Mouse (Mus musculus) forebrain, embryonic 15.5 days (tissue): Measurements from ENCODE around the gene Epor. TPM values are rescaled to one million over a fixed set of nuclear protein-coding genes. Genes with fewer than 3 reads are reported as not detected.
A peak's percentile ranks its signal among the peaks of the same experiment; 100 is the strongest.

ENCODE experiments used
- ATAC-seq: fragments of 200-750 bp; cut with Nextera tagmentation; replicated peaks from 2 replicates; pipeline ENCODE4 v1.8.0; 2017; ENCODE audit warnings: mild to moderate bottlenecking, moderate TSS enrichment, moderate library complexity
- H3K27ac ChIP-seq: fragments of 300-500 bp; sonication (generic); replicated peaks from 2 replicates; pipeline ENCODE4 v1.5.1; 2015; ENCODE audit warnings: mild to moderate bottlenecking, inconsistent platforms
- H3K27me3 ChIP-seq: fragments of 300-500 bp; sonication (generic); 2 replicates; pipeline ENCODE4 v1.6.1; 2015; ENCODE audit warnings: inconsistent platforms
- H3K36me3 ChIP-seq: fragments of 300-500 bp; sonication (generic); 2 replicates; pipeline ENCODE4 v1.6.1; 2015; ENCODE audit warnings: mild to moderate bottlenecking, inconsistent platforms
- H3K4me1 ChIP-seq: fragments of 300-500 bp; sonication (generic); 2 replicates; pipeline ENCODE4 v1.6.1; 2015; ENCODE audit warnings: inconsistent platforms
- H3K4me2 ChIP-seq: fragments of 300-500 bp; sonication (generic); replicated peaks from 2 replicates; pipeline ENCODE4 v1.6.1; 2015; ENCODE audit warnings: mild to moderate bottlenecking, inconsistent platforms
- H3K4me3 ChIP-seq: fragments of 300-500 bp; sonication (generic); 2 replicates; pipeline ENCODE4 v1.5.1; 2015; ENCODE audit warnings: mild to moderate bottlenecking, inconsistent platforms
- H3K9ac ChIP-seq: fragments of 300-500 bp; sonication (generic); replicated peaks from 2 replicates; pipeline ENCODE4 v1.6.1; 2015; ENCODE audit warnings: mild to moderate bottlenecking, inconsistent platforms
- H3K9me3 ChIP-seq: fragments of 300-500 bp; sonication (generic); 2 replicates; pipeline ENCODE4 v1.6.1; 2016; ENCODE audit warnings: inconsistent platforms
- WGBS: fragments of 180-500 bp; shearing (Covaris S2); methylation state at CpG from one replicate; pipeline ENCODE4 v1.1.7; 2015; ENCODE audit warnings: mixed read lengths; 5-methylcytosine and 5-hydroxymethylcytosine counted together
- polyA plus RNA-seq: library from polyadenylated mRNA; unstranded; fragments of >200 nt; fragmentation: Nextera tagmentation; extraction: Ambion mirVana; gene quantifications from 2 replicates; pipeline ENCODE4 v1.2.1, GENCODE M21; 2015

Epor gene
- polyA plus RNA-seq, 1 experiment from 2014 or later = 1.7 TPM

GRCm38 (mm10) chr9:21948790-21949189, 14.5 kb downstream of the Epor start:
- Histone ChIP-seq H3K9ac (no peak overlapping the region), H3K9me3 (no peaks in the 10 kb centered on the region), H3K36me3 (peaks cover 14% of the 10 kb centered on the region), H3K4me2 (no peak overlapping the region), H3K27me3 (0 out of 2 replicates have a peak, but pooled peaks cover 3% of the 10 kb centered on the region), H3K4me3 (no peak overlapping the region), H3K27ac (no peak overlapping the region), H3K4me1 (peaks cover 9% of the 10 kb centered on the region)
- no peak for ATAC-seq
- 68% methylated on average over 6 of the region's 6 CpGs for WGBS

- H3K9me3 ChIP-seq = no peaks in the 10 kb centered on the region
- 66% methylated on average over 8 of the region's 8 CpGs for whole genome bisulfite sequencing
- H3K4me2 ChIP-seq = no peak overlapping the region
- 0 out of 2 replicates have a peak, but pooled peaks cover 3% of the 10 kb centered on the region for H3K27me3 ChIP-seq
- H3K4me1 ChIP-seq = peaks cover 2% of the 10 kb centered on the region; the same call in 1 of the 2 replicates
- peaks cover 14% of the 10 kb centered on the region for H3K36me3 ChIP-seq
- no peak overlapping the region for H3K9ac ChIP-seq
- no peak overlapping the region for H3K4me3 ChIP-seq
- ATAC-seq = no peak
- no peak overlapping the region for H3K27ac ChIP-seq
Observed at GRCm38 (mm10) chr9:21948146-21948545, 15.2 kb downstream of the Epor start.

GRCm38 (mm10) chr9:21947540-21948130, 15.7 kb downstream of the Epor start:
- H3K9me3 ChIP-seq = no peaks in the 10 kb centered on the region
- 0 out of 2 replicates have a peak, but pooled peaks cover 3% of the 10 kb centered on the region for H3K27me3 ChIP-seq
- H3K9ac ChIP-seq = no peak overlapping the region
- peaks cover 14% of the 10 kb centered on the region for H3K36me3 ChIP-seq
- no peak; the same call in 1 of the 2 replicates for ATAC-seq
- 10% methylated on average over 28 of the region's 28 CpGs for WGBS
- no peaks in the 10 kb centered on the region for H3K4me1 ChIP-seq
- no peak overlapping the region for H3K27ac ChIP-seq
- H3K4me3 ChIP-seq = no peak overlapping the region
- no peak overlapping the region for H3K4me2 ChIP-seq

- Histone ChIP-seq H3K27me3 (0 out of 2 replicates have a peak, but pooled peaks cover 3% of the 10 kb centered on the region), H3K4me3 (no peak overlapping the region), H3K4me2 (no peak overlapping the region), H3K9me3 (no peaks in the 10 kb centered on the region), H3K4me1 (no peaks in the 10 kb centered on the region), H3K36me3 (peaks cover 25% of the 10 kb centered on the region), H3K27ac (no peak overlapping the region), H3K9ac (no peak overlapping the region)
- 30% methylated on average over 23 of the region's 23 CpGs for WGBS
- ATAC-seq = no peak
Observed at GRCm38 (mm10) chr9:21944267-21944666, 19.0 kb downstream of the Epor start.

- Histone ChIP-seq H3K9ac (no peak overlapping the region), H3K4me1 (peaks cover 5% of the 10 kb centered on the region), H3K27ac (no peak overlapping the region), H3K4me2 (no peak overlapping the region), H3K4me3 (no peak overlapping the region), H3K9me3 (no peaks in the 10 kb centered on the region), H3K36me3 (peaks cover 27% of the 10 kb centered on the region), H3K27me3 (no peaks in the 10 kb centered on the region)
- ATAC-seq = 0 out of 2 replicates have a peak, but pooled peaks have one; percentile 35
- 58% methylated on average over 12 of the region's 12 CpGs for WGBS
Observed at GRCm38 (mm10) chr9:21943638-21944037, 19.7 kb downstream of the Epor start.

GRCm38 (mm10) chr9:21943046-21943445, 20.3 kb downstream of the Epor start:
- peaks cover 27% of the 10 kb centered on the region for H3K36me3 ChIP-seq
- 87% methylated on average over 11 of the region's 12 CpGs for WGBS
- H3K4me2 ChIP-seq = no peak overlapping the region
- no peak for ATAC-seq
- no peak overlapping the region for H3K4me3 ChIP-seq
- H3K27ac ChIP-seq = no peak overlapping the region
- H3K9ac ChIP-seq = no peak overlapping the region
- no peaks in the 10 kb centered on the region for H3K27me3 ChIP-seq
- no peaks in the 10 kb centered on the region for H3K9me3 ChIP-seq
- peaks cover 11% of the 10 kb centered on the region for H3K4me1 ChIP-seq

- WGBS = 84% methylated on average over 4 of the region's 4 CpGs
- Histone ChIP-seq H3K27me3 (no peaks in the 10 kb centered on the region), H3K9ac (peak overlapping the region; percentile 89; the same call in 1 of the 2 replicates), H3K27ac (peak overlapping the region; percentile 85; the same call in 1 of the 2 replicates), H3K4me1 (peaks cover 24% of the 10 kb centered on the region), H3K36me3 (peaks cover 14% of the 10 kb centered on the region), H3K4me2 (peak overlapping the region; percentile 68), H3K9me3 (no peaks in the 10 kb centered on the region), H3K4me3 (peak overlapping the region; percentile 92)
- ATAC-seq = no peak
Observed at GRCm38 (mm10) chr9:21938234-21938855, 25.0 kb downstream of the Epor start.

GRCm38 (mm10) chr9:21937711-21938175, 25.6 kb downstream of the Epor start:
- no peaks in the 10 kb centered on the region for H3K9me3 ChIP-seq
- no peak; the same call in 1 of the 2 replicates for ATAC-seq
- 68% methylated on average over 4 of the region's 4 CpGs for WGBS
- no peaks in the 10 kb centered on the region for H3K27me3 ChIP-seq
- peak overlapping the region; percentile 92 for H3K4me3 ChIP-seq
- peak overlapping the region; percentile 68 for H3K4me2 ChIP-seq
- peaks cover 14% of the 10 kb centered on the region for H3K36me3 ChIP-seq
- H3K9ac ChIP-seq = peak overlapping the region; percentile 89; the same call in 1 of the 2 replicates
- peaks cover 24% of the 10 kb centered on the region for H3K4me1 ChIP-seq
- peak overlapping the region; percentile 85 for H3K27ac ChIP-seq

- H3K4me2 ChIP-seq = peak within 1 kb of the TSS; percentile 68
- H3K4me3 ChIP-seq = peak within 1 kb of the TSS; percentile 92
- H3K27ac ChIP-seq = peak within 1 kb of the TSS; percentile 85
- H3K9me3 ChIP-seq = no peaks in the 10 kb centered on the region
- no peaks in the 10 kb centered on the region for H3K27me3 ChIP-seq
- WGBS = 1% methylated on average over 43 of the region's 43 CpGs
- peak; percentile 90 for ATAC-seq
- peaks cover 11% of the 10 kb centered on the region for H3K36me3 ChIP-seq
- H3K9ac ChIP-seq = peak within 1 kb of the TSS; percentile 89
- H3K4me1 ChIP-seq = peaks cover 24% of the 10 kb centered on the region
Observed at GRCm38 (mm10) chr9:21936692-21937570, 26.4 kb downstream of the Epor start, which contains the start of gene Plppr2. Gene Plppr2, plus strand, starts transcription at chr9:21937033.

GRCm38 (mm10) chr9:21935466-21936131, 27.7 kb downstream of the Epor start:
- Histone ChIP-seq H3K4me1 (peaks cover 24% of the 10 kb centered on the region), H3K4me3 (no peak overlapping the region), H3K36me3 (peaks cover 6% of the 10 kb centered on the region), H3K27ac (no peak overlapping the region), H3K9me3 (no peaks in the 10 kb centered on the region), H3K27me3 (no peaks in the 10 kb centered on the region), H3K4me2 (0 out of 2 replicates have a peak overlapping the region, but pooled peaks have one; percentile 68), H3K9ac (no peak overlapping the region)
- ATAC-seq = no peak
- WGBS = 87% methylated on average over 7 of the region's 7 CpGs

- H3K4me1 ChIP-seq = peaks cover 24% of the 10 kb centered on the region
- H3K9me3 ChIP-seq = no peaks in the 10 kb centered on the region
- 91% methylated on average over 12 of the region's 12 CpGs for WGBS
- no peak for ATAC-seq
- no peak overlapping the region for H3K27ac ChIP-seq
- no peak overlapping the region for H3K9ac ChIP-seq
- H3K27me3 ChIP-seq = no peaks in the 10 kb centered on the region
- peaks cover under 1% of the 10 kb centered on the region; the same call in 1 of the 2 replicates for H3K36me3 ChIP-seq
- H3K4me2 ChIP-seq = no peak overlapping the region
- H3K4me3 ChIP-seq = no peak overlapping the region
Observed at GRCm38 (mm10) chr9:21934021-21934420, 29.3 kb downstream of the Epor start.
